Mouse (Mus musculus): ENCODE measurements around the gene Tns1.

DNA sequence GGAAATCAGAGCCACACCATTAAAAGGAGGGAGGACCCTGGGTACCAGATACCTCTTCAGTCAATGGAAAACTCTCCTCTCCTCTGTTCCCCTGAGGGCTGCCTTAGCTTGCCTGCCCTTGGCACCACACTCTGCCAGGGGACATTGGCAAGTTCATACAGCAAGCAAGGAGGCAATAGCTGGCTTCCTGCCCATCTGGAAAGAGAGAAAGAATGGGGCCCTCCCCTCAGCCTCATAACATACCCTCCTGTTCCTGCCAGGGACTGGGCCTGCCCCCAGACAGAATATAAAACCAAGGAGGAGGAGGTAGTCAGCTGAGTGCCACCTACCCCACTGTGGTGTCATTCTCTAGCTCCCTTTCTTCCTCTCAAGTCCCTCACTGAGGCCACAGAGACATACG lies 5.1 kb downstream of the Tns1 start:
- TF ChIP-seq CTCF (IDR thresholded peaks at IDR 0.05; ENCODE audit: control insufficient read depth, insufficient read depth, low read length), result no peak
- TF ChIP-seq POLR2A (IDR thresholded peaks at IDR 0.05; ENCODE audit: borderline replicate concordance, control insufficient read depth, low read depth, low read length), result no peak

Data from bone marrow, adult 2 months (tissue).